Comparison of ENCODE assay signal across 29 mouse cellular contexts in the genomic region with DNA sequence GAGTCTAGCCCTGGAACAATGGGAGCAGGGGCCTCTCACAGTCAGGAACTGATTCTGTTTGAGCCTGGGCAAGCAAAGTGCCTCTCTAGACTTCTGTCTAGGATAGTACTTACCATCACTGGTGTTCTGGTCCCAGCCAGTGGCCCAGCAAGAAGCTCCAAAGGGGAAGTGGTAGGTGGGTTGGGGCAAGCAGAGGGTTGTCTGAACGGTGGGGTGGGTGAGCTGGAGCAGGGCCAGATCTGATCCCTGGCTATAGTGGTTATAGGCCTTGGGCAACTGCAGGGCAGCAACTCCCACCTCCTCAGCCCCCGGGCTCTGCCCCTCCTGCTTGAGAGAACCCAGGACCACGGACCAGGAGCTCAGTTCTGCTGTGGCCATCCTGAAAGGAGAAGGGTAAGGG. TPM values are rescaled to one million over a fixed set of nuclear protein-coding genes. Genes with fewer than 3 reads are reported as not detected.
DNase-seq lines count a peak whose midpoint lies in the region; ATAC-seq and TF ChIP-seq lines count a peak whose summit lies in the region.
"Had no signal": no experiment of that assay in that cellular context is flagged by ENCODE, and none has a peak within 500 bp of the region (broad histone marks: within the 10 kb centered on the region; RNA-seq: fewer than 3 reads in every experiment).

No protein-coding gene starts in this region.

- DNase-seq in heart, adult 11 months, result peak; percentile 85
- DNase-seq in heart, adult 8-10 months (ENCODE audit: low spot score), result no peak
- peak; percentile 44 for DNase-seq in MEL (ENCODE audit: low read depth, low spot score)
- DNase-seq in hindbrain, postnatal 0 days (ENCODE audit: low spot score), result no peak
- DNase-seq: adrenal gland, adult 2 months; adrenal gland, postnatal 10 days; adrenal gland, postnatal 25 days; B cell, adult 2 months; cerebellum, adult 11 months; cerebellum, adult 18-20 months; cerebellum, adult 8-10 months; cerebellum, adult 9-11 months; cerebellum, postnatal 14 days; cerebellum, postnatal 36 days had no signal

- H3K36me3 ChIP-seq in MEL (ENCODE audit: control insufficient read depth in 1 of 2, insufficient read depth in 2 of 2, low read length in 2 of 2), result peaks cover 8 to 26% of the 10 kb centered on the region in 2 experiments; a peak in 3 of 4 replicates
- peaks cover 75% of the 10 kb centered on the region for H3K36me3 ChIP-seq in forebrain, embryonic 12.5 days (replicated peaks)
- H3K36me3 ChIP-seq in hindbrain, postnatal 0 days (ENCODE audit: insufficient read depth, low read length), result peaks cover 29% of the 10 kb centered on the region

- H3K9me3 ChIP-seq in MEL (replicated peaks; ENCODE audit: insufficient read depth, low read length), result no peaks in the 10 kb centered on the region
- H3K9me3 ChIP-seq in forebrain, embryonic 12.5 days, result no peaks in the 10 kb centered on the region
- no peaks in the 10 kb centered on the region for H3K9me3 ChIP-seq in hindbrain, postnatal 0 days (ENCODE audit: low read length)
- H3K9me3 ChIP-seq: embryonic facial prominence, embryonic 10.5 days; embryonic facial prominence, embryonic 12.5 days; G1E had no signal

- ATAC-seq in granulocyte monocyte progenitor cell, adult 5-6 weeks (replicated peaks; ENCODE audit: poor library complexity, severe bottlenecking), result peak; percentile 72
- peak; percentile 43; the same call in 1 of the 2 replicates for ATAC-seq in megakaryocyte progenitor cell, adult 5-6 weeks (replicated peaks; ENCODE audit: poor library complexity)
- ATAC-seq in forebrain, embryonic 12.5 days (ENCODE audit: low FRiP score), result no peak
- no peak for ATAC-seq in hindbrain, postnatal 0 days
- ATAC-seq: CD4-positive, CD25-positive, alpha-beta regulatory T cell, adult 4 months; forebrain, embryonic 14.5 days; forebrain, embryonic 16.5 days had no signal

- WGBS in forebrain, embryonic 12.5 days, result 76% methylated on average over 3 of the region's 3 CpGs
- WGBS in hindbrain, postnatal 0 days, result 63% methylated on average over 3 of the region's 3 CpGs

- peaks cover 10% of the 10 kb centered on the region for H3K79me2 ChIP-seq in MEL (ENCODE audit: control insufficient read depth, insufficient read depth, low read length, poor library complexity)

- no peak overlapping the region for H3K9ac ChIP-seq in MEL (ENCODE audit: control insufficient read depth, low read depth, low read length, poor library complexity, severe bottlenecking)
- H3K9ac ChIP-seq in forebrain, embryonic 12.5 days, result no peak overlapping the region
- no peak overlapping the region for H3K9ac ChIP-seq in hindbrain, postnatal 0 days (replicated peaks; ENCODE audit: low read length)
- H3K9ac ChIP-seq: embryonic facial prominence, embryonic 12.5 days had no signal

- H3K4me3 ChIP-seq in MEL (ENCODE audit: control insufficient read depth in 1 of 2, insufficient read depth in 1 of 2, low read depth in 2 of 2, low read length in 2 of 2), result no peak overlapping the region
- H3K4me3 ChIP-seq in forebrain, embryonic 12.5 days (replicated peaks), result no peak overlapping the region
- no peak overlapping the region for H3K4me3 ChIP-seq in hindbrain, postnatal 0 days (ENCODE audit: low read length)
- H3K4me3 ChIP-seq: embryonic facial prominence, embryonic 10.5 days; embryonic facial prominence, embryonic 12.5 days had no signal

- no peak overlapping the region for H3K27ac ChIP-seq in MEL (ENCODE audit: control insufficient read depth, low read depth, low read length)
- no peak overlapping the region for H3K27ac ChIP-seq in forebrain, embryonic 12.5 days
- H3K27ac ChIP-seq in hindbrain, postnatal 0 days, result no peak overlapping the region
- H3K27ac ChIP-seq: embryonic facial prominence, embryonic 10.5 days; embryonic facial prominence, embryonic 12.5 days had no signal

- H3K27me3 ChIP-seq in MEL (ENCODE audit: control insufficient read depth in 1 of 2, insufficient read depth in 2 of 2, low read length in 2 of 2), result no peaks in the 10 kb centered on the region
- no peaks in the 10 kb centered on the region for H3K27me3 ChIP-seq in forebrain, embryonic 12.5 days
- no peaks in the 10 kb centered on the region for H3K27me3 ChIP-seq in hindbrain, postnatal 0 days (ENCODE audit: insufficient read depth, low read length)
- H3K27me3 ChIP-seq: CH12.LX; embryonic facial prominence, embryonic 12.5 days had no signal

- TF ChIP-seq POLR2A in MEL (IDR thresholded peaks at IDR 0.05; ENCODE audit: control insufficient read depth in 1 of 2, insufficient read depth in 1 of 2, low read depth in 1 of 2, low read length in 2 of 2, poor library complexity in 1 of 2), result no peak

- TF ChIP-seq CTCF in MEL (IDR thresholded peaks at IDR 0.05 in 2 of 3, conservative IDR thresholded peaks at IDR 0.05 in 1 of 3; ENCODE audit: control insufficient read depth in 1 of 3, insufficient read depth in 1 of 3, low read depth in 2 of 3, low read length in 3 of 3, poor library complexity in 1 of 3, severe bottlenecking in 1 of 3), result no peak
- TF ChIP-seq CTCF in hindbrain, postnatal 0 days (IDR thresholded peaks at IDR 0.05; ENCODE audit: low read depth), result no peak

- H3K4me2 ChIP-seq in forebrain, embryonic 12.5 days, result no peak overlapping the region
- H3K4me2 ChIP-seq in hindbrain, postnatal 0 days (ENCODE audit: low read depth, low read length), result no peak overlapping the region
- H3K4me2 ChIP-seq: embryonic facial prominence, embryonic 12.5 days had no signal

- TF ChIP-seq RAD21 in MEL (IDR thresholded peaks at IDR 0.05; ENCODE audit: low read depth, low read length), result no peak

- peaks cover 10 to 21% of the 10 kb centered on the region in 2 experiments for H3K4me1 ChIP-seq in MEL (ENCODE audit: control insufficient read depth in 1 of 2, insufficient read depth in 2 of 2, low read length in 2 of 2)
- H3K4me1 ChIP-seq in forebrain, embryonic 12.5 days, result peaks cover 5% of the 10 kb centered on the region
- H3K4me1 ChIP-seq in hindbrain, postnatal 0 days (ENCODE audit: insufficient read depth, low read length), result no peaks in the 10 kb centered on the region

- TF ChIP-seq EP300 in MEL (IDR thresholded peaks at IDR 0.05; ENCODE audit: low read depth in 1 of 2, low read length in 2 of 2), result no peak

RNA-seq across cellular contexts. Expression of gene Prss53, which starts 1.9 kb away (rescaled TPM):
- total RNA-seq in heart, adult 8-10 months (2022), result 1 to 10 TPM in 1 of 4 experiments, under 1 TPM in 3; 0.29 to 1.6 (median 0.74) TPM
- 0.10 and 0.15 TPM in 2 replicates for total RNA-seq in MEL (2012; rRNA removed)
- polyA plus RNA-seq in MEL (2012; ENCODE audit: insufficient read depth in 1 of 2, insufficient read length in 2 of 2, low read depth in 1 of 2, low replicate concordance in 2 of 2, missing spikeins in 1 of 2), result under 1 TPM in 1 of 2 experiments, not detected in 1; 0.77 TPM
- total RNA-seq in granulocyte monocyte progenitor cell, adult 5-6 weeks (2014; fragmentation: Nextera tagmentation), result 0.19 TPM in 1 of 2 replicates, not detected in the other
- total RNA-seq in granulocyte monocyte progenitor cell, adult 5-6 weeks (2017), result 0.13 TPM in 1 of 2 replicates, not detected in the other
- total RNA-seq in megakaryocyte progenitor cell, adult 5-6 weeks (2015), result 0.15 and 0.39 TPM in 2 replicates
- not detected in 2 replicates for total RNA-seq in megakaryocyte progenitor cell, adult 5-6 weeks (2017)
- polyA plus RNA-seq in forebrain, embryonic 12.5 days (2016; fragmentation: Nextera tagmentation; extraction: Ambion mirVana), result 0.49 and 0.77 TPM in 2 replicates
- 0.72 and 1.8 TPM in 2 replicates for total RNA-seq in hindbrain, postnatal 0 days (2014; rRNA removed)
- polyA plus RNA-seq in hindbrain, postnatal 0 days (2015; fragmentation: Nextera tagmentation; extraction: Ambion mirVana), result 1.0 and 1.3 TPM in 2 replicates
- total RNA-seq: CH12.LX had no signal

RNA-seq across cellular contexts. Expression of gene Gm21974, which starts 6.4 kb away (rescaled TPM):
- under 1 TPM in 1 of 4 experiments, not detected in 3; 0.34 TPM for total RNA-seq in heart, adult 8-10 months (2022)
- not detected in 2 replicates for total RNA-seq in MEL (2012; rRNA removed)
- polyA plus RNA-seq in MEL (2012; ENCODE audit: insufficient read depth in 1 of 2, insufficient read length in 2 of 2, low read depth in 1 of 2, low replicate concordance in 2 of 2, missing spikeins in 1 of 2), result not detected
- total RNA-seq in granulocyte monocyte progenitor cell, adult 5-6 weeks (2014; fragmentation: Nextera tagmentation), result not detected in 2 replicates
- total RNA-seq in granulocyte monocyte progenitor cell, adult 5-6 weeks (2017), result not detected in 2 replicates
- not detected in 2 replicates for total RNA-seq in megakaryocyte progenitor cell, adult 5-6 weeks (2015)
- not detected in 2 replicates for total RNA-seq in megakaryocyte progenitor cell, adult 5-6 weeks (2017)
- polyA plus RNA-seq in forebrain, embryonic 12.5 days (2016; fragmentation: Nextera tagmentation; extraction: Ambion mirVana), result not detected in 2 replicates
- not detected in 2 replicates for total RNA-seq in hindbrain, postnatal 0 days (2014; rRNA removed)
- not detected in 2 replicates for polyA plus RNA-seq in hindbrain, postnatal 0 days (2015; fragmentation: Nextera tagmentation; extraction: Ambion mirVana)
- total RNA-seq: adrenal gland, adult 2 months; adrenal gland, postnatal 10 days; adrenal gland, postnatal 25 days; adrenal gland, postnatal 4 days; CH12.LX; G1E had no signal
- polyA plus RNA-seq: adrenal gland, adult 2 months; brain, embryonic 14.5 days; CD4-positive, CD25-positive, alpha-beta regulatory T cell, adult 4 months; cortical plate, adult 2 months; embryonic facial prominence, embryonic 10.5 days; embryonic facial prominence, embryonic 12.5 days; embryonic facial prominence, embryonic 14.5 days; forebrain, embryonic 11.5 days; forebrain, embryonic 14.5 days; forebrain, embryonic 16.5 days; G1E had no signal

RNA-seq across cellular contexts. Expression of gene Vkorc1, which starts 6.6 kb away (rescaled TPM):
- 10 to 100 TPM; 14.2 to 19.1 (median 17.3) TPM for total RNA-seq in heart, adult 8-10 months (2022)
- 28.7 and 36.2 TPM in 2 replicates for total RNA-seq in MEL (2012; rRNA removed)
- 10 to 100 TPM in 1 of 2 experiments, not detected in 1; 66.4 TPM for polyA plus RNA-seq in MEL (2012; ENCODE audit: insufficient read depth in 1 of 2, insufficient read length in 2 of 2, low read depth in 1 of 2, low replicate concordance in 2 of 2, missing spikeins in 1 of 2)
- total RNA-seq in granulocyte monocyte progenitor cell, adult 5-6 weeks (2014; fragmentation: Nextera tagmentation), result 93.1 and 126 TPM in 2 replicates
- total RNA-seq in granulocyte monocyte progenitor cell, adult 5-6 weeks (2017), result 24.9 and 69.4 TPM in 2 replicates
- 125 and 145 TPM in 2 replicates for total RNA-seq in megakaryocyte progenitor cell, adult 5-6 weeks (2015)
- total RNA-seq in megakaryocyte progenitor cell, adult 5-6 weeks (2017), result 30.7 and 39.6 TPM in 2 replicates
- 36.6 and 46.6 TPM in 2 replicates for polyA plus RNA-seq in forebrain, embryonic 12.5 days (2016; fragmentation: Nextera tagmentation; extraction: Ambion mirVana)
- 37.2 and 43.0 TPM in 2 replicates for total RNA-seq in hindbrain, postnatal 0 days (2014; rRNA removed)
- polyA plus RNA-seq in hindbrain, postnatal 0 days (2015; fragmentation: Nextera tagmentation; extraction: Ambion mirVana), result 72.6 and 79.8 TPM in 2 replicates

RNA-seq across cellular contexts. Expression of gene Zfp668, which starts 12.2 kb away (rescaled TPM):
- 1 to 10 TPM; 3.8 to 4.7 (median 4.3) TPM for total RNA-seq in heart, adult 8-10 months (2022)
- 7.7 and 9.1 TPM in 2 replicates for total RNA-seq in MEL (2012; rRNA removed)
- polyA plus RNA-seq in MEL (2012; ENCODE audit: insufficient read depth in 1 of 2, insufficient read length in 2 of 2, low read depth in 1 of 2, low replicate concordance in 2 of 2, missing spikeins in 1 of 2), result 10 to 100 TPM in 1 of 2 experiments, not detected in 1; 15.6 TPM
- total RNA-seq in granulocyte monocyte progenitor cell, adult 5-6 weeks (2014; fragmentation: Nextera tagmentation), result 7.2 and 15.7 TPM in 2 replicates
- total RNA-seq in granulocyte monocyte progenitor cell, adult 5-6 weeks (2017), result 3.9 and 4.9 TPM in 2 replicates
- 5.7 and 7.4 TPM in 2 replicates for total RNA-seq in megakaryocyte progenitor cell, adult 5-6 weeks (2015)
- total RNA-seq in megakaryocyte progenitor cell, adult 5-6 weeks (2017), result 2.9 and 6.7 TPM in 2 replicates
- 33.9 and 38.2 TPM in 2 replicates for polyA plus RNA-seq in forebrain, embryonic 12.5 days (2016; fragmentation: Nextera tagmentation; extraction: Ambion mirVana)
- 25.8 and 26.2 TPM in 2 replicates for total RNA-seq in hindbrain, postnatal 0 days (2014; rRNA removed)
- polyA plus RNA-seq in hindbrain, postnatal 0 days (2015; fragmentation: Nextera tagmentation; extraction: Ambion mirVana), result 21.8 and 22.4 TPM in 2 replicates

RNA-seq across cellular contexts. Expression of gene Zfp646, which starts 12.8 kb away (rescaled TPM):
- 10 to 100 TPM; 16.1 to 19.5 (median 17.9) TPM for total RNA-seq in heart, adult 8-10 months (2022)
- 30.1 and 35.8 TPM in 2 replicates for total RNA-seq in MEL (2012; rRNA removed)
- 10 to 100 TPM in 1 of 2 experiments, not detected in 1; 38.2 TPM for polyA plus RNA-seq in MEL (2012; ENCODE audit: insufficient read depth in 1 of 2, insufficient read length in 2 of 2, low read depth in 1 of 2, low replicate concordance in 2 of 2, missing spikeins in 1 of 2)
- total RNA-seq in granulocyte monocyte progenitor cell, adult 5-6 weeks (2014; fragmentation: Nextera tagmentation), result 29.2 and 38.4 TPM in 2 replicates
- total RNA-seq in granulocyte monocyte progenitor cell, adult 5-6 weeks (2017), result 35.5 and 40.8 TPM in 2 replicates
- 18.7 and 19.4 TPM in 2 replicates for total RNA-seq in megakaryocyte progenitor cell, adult 5-6 weeks (2015)
- 31.6 and 38.2 TPM in 2 replicates for total RNA-seq in megakaryocyte progenitor cell, adult 5-6 weeks (2017)
- polyA plus RNA-seq in forebrain, embryonic 12.5 days (2016; fragmentation: Nextera tagmentation; extraction: Ambion mirVana), result 22.2 and 26.6 TPM in 2 replicates
- 34.6 and 35.0 TPM in 2 replicates for total RNA-seq in hindbrain, postnatal 0 days (2014; rRNA removed)
- 3.4 and 4.4 TPM in 2 replicates for polyA plus RNA-seq in hindbrain, postnatal 0 days (2015; fragmentation: Nextera tagmentation; extraction: Ambion mirVana)

Comparison
In these comparisons a context has a peak if more than half of its experiments do, and no peak if none do; other contexts are left out.
1. DNase-seq: peak in heart, adult 11 months (single experiment) and MEL (single experiment); none in heart, adult 8-10 months (single experiment) and hindbrain, postnatal 0 days (single experiment).
2. ATAC-seq: peak in granulocyte monocyte progenitor cell, adult 5-6 weeks (single experiment) and megakaryocyte progenitor cell, adult 5-6 weeks (single experiment); none in forebrain, embryonic 12.5 days (single experiment) and hindbrain, postnatal 0 days (single experiment).